Mouse (Mus musculus) Patski (cell line): Measurements from ENCODE around the gene Prss21. TPM values are rescaled to one million over a fixed set of nuclear protein-coding genes. Genes with fewer than 3 reads are reported as not detected.

ENCODE experiments used
- ATAC-seq: fragments of 100-300 bp; one replicate; pipeline ENCODE4 v1.8.0; 2021
- CTCF ChIA-PET: fragments of 350-600 bp; sonication (Branson Sonifier 250); formaldehyde crosslinking; loops from one replicate; lab custom pipeline; 2022; ENCODE audit warnings: inconsistent platforms; lab: Charles Lee
- POLR2A ChIA-PET: fragments of 350-600 bp; sonication (Branson Sonifier 250); formaldehyde crosslinking; loops from one replicate; lab custom pipeline; 2022; ENCODE audit warnings: antibody characterized with exemption, inconsistent platforms; lab: Charles Lee
- DNase-seq: peaks from one replicate; pipeline ENCODE4 v3.0.0-alpha.2; 2011; ENCODE audit warnings: low read depth, low spot score
- H3K27me3 ChIP-seq: fragments of 371-371 bp; one replicate; pipeline ENCODE4 v1.5.1; 2021
- CTCF ChIP-seq: fragments of 100-300 bp; IDR thresholded peaks from one replicate; pipeline ENCODE4 v1.5.1; 2021
- in situ Hi-C: fragments of 300-500 bp; cut with MboI; formaldehyde crosslinking; loops from 3 replicates; pipeline ENCODE4 v1.11.1; 2018; ENCODE audit warnings: low pct_unique_long_range_greater_than_20kb, mixed read lengths
- polyA plus RNA-seq: library from polyadenylated mRNA; unstranded; gene quantifications from one replicate; pipeline ENCODE4 v1.2.3, GENCODE M21; 2021

Gene Prss21
- polyA plus RNA-seq, 1 experiment from 2014 or later, result not detected

- POLR2A ChIA-PET, result interaction anchor here (1.0 kb wide), 1 partner anchor 18 kb away, joined by 4 read pairs; no protein-coding TSS in a partner anchor
- H3K27me3 ChIP-seq, result no peaks in the 10 kb centered on the region
- in situ Hi-C loops, result no loop called here
- TF ChIP-seq CTCF, result no peak
- DNase-seq (no peak), ATAC-seq (no peak)
- CTCF ChIA-PET, result interaction anchor here (0.8 to 1.3 kb wide), 2 partner anchors 17 to 35 kb away, joined by 3 read pairs; no protein-coding TSS in a partner anchor
Measured at GRCm38 (mm10) chr17:23836006-23836575, 31.8 kb upstream of the Prss21 start, which contains the start of gene Prss33. Gene Prss33 (minus strand): TSS chr17:23836056.

GRCm38 (mm10) chr17:23841145-23841544 is 26.7 kb upstream of the Prss21 start:
- no peak for TF ChIP-seq CTCF
- in situ Hi-C loops, result no loop called here
- H3K27me3 ChIP-seq, result no peaks in the 10 kb centered on the region
- POLR2A ChIA-PET, result no interaction called here
- CTCF ChIA-PET, result interaction anchor here (1.2 to 1.7 kb wide), 2 partner anchors 11 to 12 kb away, joined by 3 to 5 read pairs; no protein-coding TSS in a partner anchor
- ATAC-seq (peak; percentile 14), DNase-seq (no peak)

- peak; percentile 53 for TF ChIP-seq CTCF
- in situ Hi-C loops, result no loop called here
- POLR2A ChIA-PET, result no interaction called here
- no peaks in the 10 kb centered on the region for H3K27me3 ChIP-seq
- no peak for DNase-seq
- ATAC-seq, result no peak
- CTCF ChIA-PET, result interaction anchor here (0.9 to 2.9 kb wide), 12 partner anchors 11 to 139 kb away, joined by 3 to 23 read pairs (median 5); partner anchors contain the start of gene Elob
Measured at GRCm38 (mm10) chr17:23843141-23843811, 24.6 kb upstream of the Prss21 start.

- DNase-seq (no peak), ATAC-seq (no peak)
- ChIA-PET CTCF (interaction anchor here (0.9 to 2.9 kb wide), 13 partner anchors 10 to 138 kb away, joined by 3 to 23 read pairs (median 4); partner anchors contain the start of gene Elob), POLR2A (no interaction called here)
- in situ Hi-C loops, result no loop called here
- TF ChIP-seq CTCF, result peak; percentile 67
- H3K27me3 ChIP-seq, result no peaks in the 10 kb centered on the region
Measured at GRCm38 (mm10) chr17:23843812-23844273, 24.0 kb upstream of the Prss21 start, which contains the start of the genes Prss32 and Prss41. Gene Prss32 (plus strand): TSS chr17:23843855. Gene Prss41 (minus strand): TSS chr17:23844172.

- in situ Hi-C loops, result no loop called here
- CTCF ChIA-PET, result interaction anchor here (1.4 to 2.6 kb wide), 2 partner anchors 20 to 25 kb away, joined by 4 to 9 read pairs; partner anchors contain the start of gene Elob
- no peaks in the 10 kb centered on the region for H3K27me3 ChIP-seq
- POLR2A ChIA-PET, result no interaction called here
- TF ChIP-seq CTCF, result peak; percentile 31
- DNase-seq (no peak), ATAC-seq (no peak)
Measured at GRCm38 (mm10) chr17:23850028-23850427, 17.8 kb upstream of the Prss21 start.

GRCm38 (mm10) chr17:23850853-23851749 is 16.8 kb upstream of the Prss21 start:
- CTCF ChIA-PET, result interaction anchor here (0.6 to 2.6 kb wide), 5 partner anchors 22 to 125 kb away, joined by 3 to 9 read pairs (median 3); partner anchors contain the start of gene Elob
- ATAC-seq, result no peak
- peak; percentile 93 for TF ChIP-seq CTCF
- no peak for DNase-seq
- H3K27me3 ChIP-seq, result no peaks in the 10 kb centered on the region
- in situ Hi-C loops, result no loop called here
- POLR2A ChIA-PET, result no interaction called here

- in situ Hi-C loops, result no loop called here
- no peaks in the 10 kb centered on the region for H3K27me3 ChIP-seq
- CTCF ChIA-PET, result interaction anchor here (0.8 to 2.1 kb wide), 10 partner anchors 12 to 107 kb away, joined by 3 to 11 read pairs (median 5); partner anchors contain the start of genes Elob and Prss33
- ATAC-seq, result no peak
- POLR2A ChIA-PET, result interaction anchor here (1.4 to 1.8 kb wide), 2 partner anchors 17 to 23 kb away, joined by 3 to 4 read pairs; partner anchors contain the start of gene Prss33
- peak; percentile 64 for TF ChIP-seq CTCF
- no peak for DNase-seq
Measured at GRCm38 (mm10) chr17:23853292-23853691, 14.6 kb upstream of the Prss21 start.

- ATAC-seq (no peak), DNase-seq (no peak)
- no peak for TF ChIP-seq CTCF
- in situ Hi-C loops, result no loop called here
- no peaks in the 10 kb centered on the region for H3K27me3 ChIP-seq
- ChIA-PET CTCF (interaction anchor here (0.9 to 2.1 kb wide), 8 partner anchors 10 to 108 kb away, joined by 3 to 11 read pairs (median 5); partner anchors contain the start of genes Elob, Prss33 and Prss41), POLR2A (interaction anchor here (1.8 kb wide), 1 partner anchor 18 kb away, joined by 4 read pairs; the partner anchor contains the start of gene Prss33)
Measured at GRCm38 (mm10) chr17:23854229-23854765, 13.6 kb upstream of the Prss21 start.

- no peak for TF ChIP-seq CTCF
- ChIA-PET POLR2A (interaction anchor here (1.4 kb wide), 1 partner anchor 54 kb away, joined by 3 read pairs; no protein-coding TSS in a partner anchor), CTCF (interaction anchor here (1.2 kb wide), 1 partner anchor 103 kb away, joined by 3 read pairs; no protein-coding TSS in a partner anchor)
- no peaks in the 10 kb centered on the region for H3K27me3 ChIP-seq
- in situ Hi-C loops, result no loop called here
- ATAC-seq, result peak; percentile 81
- peak; percentile 73 for DNase-seq
Measured at GRCm38 (mm10) chr17:23857193-23857592, 10.7 kb upstream of the Prss21 start.
